Mouse (Mus musculus) MEL (cell line): ENCODE results near the gene Fam169a. TPM values are rescaled to one million over a fixed set of nuclear protein-coding genes. Genes with fewer than 3 reads are reported as not detected.

ENCODE experiments used
- DNase-seq: peaks from one replicate; pipeline ENCODE4 v3.0.0; 2011; ENCODE audit warnings: low read depth, low spot score
- H3K27ac ChIP-seq: 2 replicates; pipeline ENCODE4 v1.5.1; 2012; ENCODE audit warnings: low read depth, mild to moderate bottlenecking, control low read depth, low read length, moderate library complexity; ENCODE audit not compliant: control insufficient read depth
- H3K27me3 ChIP-seq, 2 experiments: fragments of 150-350 bp in 1 of 2; sonication (generic) in 1 of 2; 2 replicates each; pipeline ENCODE4 v1.6.1; 2012; ENCODE audit warnings: low read length in 2 of 2, mild to moderate bottlenecking in 2 of 2, improper control_type of control experiment in 1 of 2, moderate library complexity in 1 of 2; ENCODE audit not compliant: insufficient read depth in 2 of 2, control insufficient read depth in 1 of 2
- H3K36me3 ChIP-seq, 2 experiments: 2 replicates each; pipeline ENCODE4 v1.6.1; 2012 to 2014; ENCODE audit warnings: low read length in 2 of 2, improper control_type of control experiment in 1 of 2, inconsistent platforms in 1 of 2, mild to moderate bottlenecking in 1 of 2; ENCODE audit not compliant: insufficient read depth in 2 of 2, control insufficient read depth in 1 of 2
- H3K4me1 ChIP-seq, 2 experiments: fragments of 150-350 bp in 1 of 2; sonication (generic) in 1 of 2; 2 replicates each; pipeline ENCODE4 v1.6.1; 2012; ENCODE audit warnings: low read length in 2 of 2, improper control_type of control experiment in 1 of 2, mild to moderate bottlenecking in 1 of 2; ENCODE audit not compliant: insufficient read depth in 2 of 2, control insufficient read depth in 1 of 2
- H3K4me3 ChIP-seq, 2 experiments: fragments of 150-350 bp in 1 of 2; sonication (generic) in 1 of 2; 2 replicates each; pipeline ENCODE4 v1.5.1; 2012; ENCODE audit warnings: low read depth in 2 of 2, low read length in 2 of 2, mild to moderate bottlenecking in 2 of 2, moderate library complexity in 2 of 2, control low read depth in 1 of 2, improper control_type of control experiment in 1 of 2; ENCODE audit not compliant: control insufficient read depth in 1 of 2, insufficient read depth in 1 of 2
- H3K79me2 ChIP-seq: 2 replicates; pipeline ENCODE4 v1.6.1; 2012; ENCODE audit warnings: mild to moderate bottlenecking, low read length, moderate library complexity; ENCODE audit not compliant: control insufficient read depth, poor library complexity, insufficient read depth
- H3K9ac ChIP-seq: 2 replicates; pipeline ENCODE4 v1.6.1; 2012; ENCODE audit warnings: low read depth, mild to moderate bottlenecking, control low read depth, low read length, moderate library complexity; ENCODE audit not compliant: control insufficient read depth, poor library complexity, severe bottlenecking
- H3K9me3 ChIP-seq: fragments of 150-350 bp; sonication (generic); replicated peaks from 2 replicates; pipeline ENCODE4 v1.6.1; 2012; ENCODE audit warnings: mild to moderate bottlenecking, low read length, improper control_type of control experiment, moderate library complexity; ENCODE audit not compliant: insufficient read depth
- BHLHE40 ChIP-seq: IDR thresholded peaks from 2 replicates; pipeline ENCODE4 v1.6.1; 2012; ENCODE audit warnings: low read depth, mild to moderate bottlenecking, inconsistent platforms, low read length, improper control_type of control experiment, borderline replicate concordance
- EP300 ChIP-seq, 2 experiments: IDR thresholded peaks; 2 replicates each; pipeline ENCODE4 v1.6.1; 2011; ENCODE audit warnings: improper control_type of control experiment in 2 of 2, low read length in 2 of 2, low read depth in 1 of 2, mild to moderate bottlenecking in 1 of 2
- ETS1 ChIP-seq: IDR thresholded peaks from 2 replicates; pipeline ENCODE4 v1.6.1; 2012; ENCODE audit warnings: low read depth, mild to moderate bottlenecking, inconsistent platforms, low read length, improper control_type of control experiment, moderate library complexity
- GABPA ChIP-seq: IDR thresholded peaks from 2 replicates; pipeline ENCODE4 v1.6.1; 2012; ENCODE audit warnings: low read depth, mild to moderate bottlenecking, inconsistent platforms, low read length, improper control_type of control experiment, moderate library complexity
- JUND ChIP-seq: IDR thresholded peaks from 2 replicates; pipeline ENCODE4 v1.6.1; 2011; ENCODE audit warnings: low read depth, mild to moderate bottlenecking, improper control_type of control experiment, low read length
- KAT2A ChIP-seq: conservative IDR thresholded peaks from 2 replicates; pipeline ENCODE4 v1.6.1; 2012; ENCODE audit warnings: low read depth, low read length, improper control_type of control experiment, inconsistent platforms
- MAX ChIP-seq: IDR thresholded peaks from 2 replicates; pipeline ENCODE4 v1.6.1; 2011; ENCODE audit warnings: low read length, improper control_type of control experiment
- MYB ChIP-seq: IDR thresholded peaks from 2 replicates; pipeline ENCODE4 v1.6.1; 2011; ENCODE audit warnings: mild to moderate bottlenecking, low read depth, low read length, improper control_type of control experiment
- NELFE ChIP-seq: IDR thresholded peaks from 2 replicates; pipeline ENCODE4 v1.6.1; 2011; ENCODE audit warnings: low read depth, low read length, improper control_type of control experiment
- POLR2A ChIP-seq, 2 experiments: IDR thresholded peaks; 2 replicates each; pipeline ENCODE4 v1.6.1; 2011 to 2012; ENCODE audit warnings: low read length in 2 of 2, mild to moderate bottlenecking in 2 of 2, control low read depth in 1 of 2, improper control_type of control experiment in 1 of 2, low read depth in 1 of 2, moderate library complexity in 1 of 2; ENCODE audit not compliant: control insufficient read depth in 1 of 2, insufficient read depth in 1 of 2, poor library complexity in 1 of 2
- POLR2AphosphoS2 ChIP-seq: IDR thresholded peaks from 2 replicates; pipeline ENCODE4 v1.6.1; 2011; ENCODE audit warnings: low read length, improper control_type of control experiment
- POLR2AphosphoS5 ChIP-seq: IDR thresholded peaks from 2 replicates; pipeline ENCODE4 v1.6.1; 2012; ENCODE audit warnings: low read depth, borderline replicate concordance, mild to moderate bottlenecking, inconsistent platforms, low read length, moderate library complexity, mixed read lengths
- RAD21 ChIP-seq: IDR thresholded peaks from 2 replicates; pipeline ENCODE4 v1.6.1; 2011; ENCODE audit warnings: mild to moderate bottlenecking, low read depth, low read length, improper control_type of control experiment
- SMC3 ChIP-seq: IDR thresholded peaks from 2 replicates; pipeline ENCODE4 v1.6.1; 2011; ENCODE audit warnings: low read depth, low read length, improper control_type of control experiment
- TCF12 ChIP-seq: IDR thresholded peaks from 2 replicates; pipeline ENCODE4 v1.6.1; 2014; ENCODE audit warnings: low read depth, mild to moderate bottlenecking, inconsistent platforms, low read length, improper control_type of control experiment, moderate library complexity
- USF1 ChIP-seq: IDR thresholded peaks from 2 replicates; pipeline ENCODE4 v1.6.1; 2014; ENCODE audit warnings: low read depth, mild to moderate bottlenecking, inconsistent platforms, low read length, improper control_type of control experiment, moderate library complexity
- ZC3H11A ChIP-seq: IDR thresholded peaks from 2 replicates; pipeline ENCODE4 v1.6.1; 2012; ENCODE audit warnings: low read depth, mild to moderate bottlenecking, inconsistent platforms, low read length, improper control_type of control experiment
- ZMIZ1 ChIP-seq: IDR thresholded peaks from 2 replicates; pipeline ENCODE4 v1.6.1; 2012; ENCODE audit warnings: low read depth, mild to moderate bottlenecking, inconsistent platforms, low read length, improper control_type of control experiment, moderate library complexity
- polyA plus RNA-seq, 2 experiments: library from polyadenylated mRNA; stranded (reverse) in 1 of 2; unstranded in 1 of 2; fragments of >175 nt in 1 of 2; fragments of >200 nt in 1 of 2; gene quantifications; 2 replicates each; pipeline versions ENCODE4 v1.2.1 to v1.2.4; 2012; ENCODE audit warnings: low replicate concordance in 2 of 2, low read depth in 1 of 2; ENCODE audit not compliant: insufficient read length in 2 of 2, insufficient read depth in 1 of 2, missing spikeins in 1 of 2
- total RNA-seq: library from RNA; depleted of rRNA; stranded (reverse); fragments of 300-350 nt; gene quantifications from 2 replicates; pipeline ENCODE4 v1.2.3, GENCODE M21; 2012

Gene Fam169a
- total and polyA plus RNA-seq, 3 experiments: 0.62 to 0.89 TPM; not detected in 1

DNA sequence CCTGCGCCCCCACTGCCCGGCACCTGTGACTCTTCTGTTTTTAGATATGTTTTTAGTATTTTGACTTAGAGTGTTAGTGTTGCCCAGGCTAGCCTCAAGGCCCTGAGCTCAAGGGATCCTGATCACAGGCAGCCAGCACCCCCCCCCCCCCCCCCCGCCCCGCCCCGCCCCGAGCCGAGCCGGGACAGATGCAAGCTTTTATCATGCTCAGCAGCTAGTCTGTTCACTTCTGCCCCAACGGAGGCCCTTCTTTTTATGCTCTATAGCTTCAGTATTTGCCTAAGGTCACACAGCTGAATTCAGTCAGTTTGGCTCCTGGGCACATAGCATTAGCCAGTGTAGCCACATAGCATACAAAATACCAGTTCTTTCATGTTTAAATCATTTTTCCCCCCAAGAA lies 19.2 kb downstream of the Fam169a start:
- no peak overlapping the region for H3K4me3 ChIP-seq
- H3K4me1 ChIP-seq: no peaks in the 10 kb centered on the region
- H3K79me2 ChIP-seq: no peaks in the 10 kb centered on the region
- no peak overlapping the region for H3K27ac ChIP-seq
- H3K36me3 ChIP-seq: no peaks in the 10 kb centered on the region
- TF ChIP-seq MAX: no peak
- no peak for TF ChIP-seq ZC3H11A
- no peak for TF ChIP-seq RAD21
- no peak for TF ChIP-seq ETS1
- TF ChIP-seq POLR2AphosphoS5: no peak
- no peak for TF ChIP-seq EP300 (IDR thresholded peaks at IDR 0.05; ENCODE audit: low read depth in 1 of 2, low read length in 2 of 2)
- TF ChIP-seq GABPA: no peak
- TF ChIP-seq BHLHE40: no peak
- TF ChIP-seq MYB: no peak
- no peak for TF ChIP-seq USF1
- TF ChIP-seq NELFE: no peak
- no peak for DNase-seq
- H3K9ac ChIP-seq: no peak overlapping the region
- H3K27me3 ChIP-seq: no peaks in the 10 kb centered on the region; a peak in 2 of 4 replicates
- H3K9me3 ChIP-seq: no peaks in the 10 kb centered on the region

- Histone ChIP-seq H3K36me3 (no peaks in the 10 kb centered on the region), H3K4me3 (no peak overlapping the region), H3K9me3 (no peaks in the 10 kb centered on the region), H3K27ac (no peak overlapping the region), H3K9ac (no peak overlapping the region), H3K27me3 (no peaks in the 10 kb centered on the region; a peak in 2 of 4 replicates), H3K4me1 (no peaks in the 10 kb centered on the region)
- no peak for TF ChIP-seq GABPA
- TF ChIP-seq POLR2A (IDR thresholded peaks at IDR 0.05; ENCODE audit: control insufficient read depth in 1 of 2, insufficient read depth in 1 of 2, low read depth in 1 of 2, low read length in 2 of 2, poor library complexity in 1 of 2): no peak
- no peak for TF ChIP-seq EP300 (IDR thresholded peaks at IDR 0.05; ENCODE audit: low read depth in 1 of 2, low read length in 2 of 2)
- no peak for TF ChIP-seq ZMIZ1
- no peak for TF ChIP-seq NELFE
- TF ChIP-seq TCF12: no peak
- no peak for TF ChIP-seq JUND
- no peak for TF ChIP-seq KAT2A
- no peak for TF ChIP-seq SMC3
- no peak for TF ChIP-seq POLR2AphosphoS2
- no peak for TF ChIP-seq ZC3H11A
- no peak for TF ChIP-seq RAD21
- TF ChIP-seq, all 39 proteins: peak for 0
- H3K79me2 ChIP-seq: no peaks in the 10 kb centered on the region
- no peak for DNase-seq
These were observed 20.3 kb downstream of the Fam169a start for GRCm38 (mm10) chr13:97087421-97087820.
